Mouse (Mus musculus) MEL (cell line): ENCODE results near the gene Ccdc9b. TPM values are rescaled to one million over a fixed set of nuclear protein-coding genes. Genes with fewer than 3 reads are reported as not detected.

Experiments used
- DNase-seq: peaks from one replicate; pipeline ENCODE4 v3.0.0; 2011; ENCODE audit warnings: low read depth, low spot score
- H3K27ac ChIP-seq: 2 replicates; pipeline ENCODE4 v1.5.1; 2012; ENCODE audit warnings: low read depth, mild to moderate bottlenecking, control low read depth, low read length, moderate library complexity; ENCODE audit not compliant: control insufficient read depth
- H3K27me3 ChIP-seq, 2 experiments: fragments of 150-350 bp in 1 of 2; sonication (generic) in 1 of 2; 2 replicates each; pipeline ENCODE4 v1.6.1; 2012; ENCODE audit warnings: low read length in 2 of 2, mild to moderate bottlenecking in 2 of 2, improper control_type of control experiment in 1 of 2, moderate library complexity in 1 of 2; ENCODE audit not compliant: insufficient read depth in 2 of 2, control insufficient read depth in 1 of 2
- H3K36me3 ChIP-seq, 2 experiments: 2 replicates each; pipeline ENCODE4 v1.6.1; 2012 to 2014; ENCODE audit warnings: low read length in 2 of 2, improper control_type of control experiment in 1 of 2, inconsistent platforms in 1 of 2, mild to moderate bottlenecking in 1 of 2; ENCODE audit not compliant: insufficient read depth in 2 of 2, control insufficient read depth in 1 of 2
- H3K4me1 ChIP-seq, 2 experiments: fragments of 150-350 bp in 1 of 2; sonication (generic) in 1 of 2; 2 replicates each; pipeline ENCODE4 v1.6.1; 2012; ENCODE audit warnings: low read length in 2 of 2, improper control_type of control experiment in 1 of 2, mild to moderate bottlenecking in 1 of 2; ENCODE audit not compliant: insufficient read depth in 2 of 2, control insufficient read depth in 1 of 2
- H3K4me3 ChIP-seq, 2 experiments: fragments of 150-350 bp in 1 of 2; sonication (generic) in 1 of 2; 2 replicates each; pipeline ENCODE4 v1.5.1; 2012; ENCODE audit warnings: low read depth in 2 of 2, low read length in 2 of 2, mild to moderate bottlenecking in 2 of 2, moderate library complexity in 2 of 2, control low read depth in 1 of 2, improper control_type of control experiment in 1 of 2; ENCODE audit not compliant: control insufficient read depth in 1 of 2, insufficient read depth in 1 of 2
- H3K79me2 ChIP-seq: 2 replicates; pipeline ENCODE4 v1.6.1; 2012; ENCODE audit warnings: mild to moderate bottlenecking, low read length, moderate library complexity; ENCODE audit not compliant: control insufficient read depth, poor library complexity, insufficient read depth
- H3K9ac ChIP-seq: 2 replicates; pipeline ENCODE4 v1.6.1; 2012; ENCODE audit warnings: low read depth, mild to moderate bottlenecking, control low read depth, low read length, moderate library complexity; ENCODE audit not compliant: control insufficient read depth, poor library complexity, severe bottlenecking
- H3K9me3 ChIP-seq: fragments of 150-350 bp; sonication (generic); replicated peaks from 2 replicates; pipeline ENCODE4 v1.6.1; 2012; ENCODE audit warnings: mild to moderate bottlenecking, low read length, improper control_type of control experiment, moderate library complexity; ENCODE audit not compliant: insufficient read depth
- BHLHE40 ChIP-seq: IDR thresholded peaks from 2 replicates; pipeline ENCODE4 v1.6.1; 2012; ENCODE audit warnings: low read depth, mild to moderate bottlenecking, inconsistent platforms, low read length, improper control_type of control experiment, borderline replicate concordance
- CHD1 ChIP-seq: IDR thresholded peaks from 2 replicates; pipeline ENCODE4 v1.6.1; 2012; ENCODE audit warnings: low read depth, mild to moderate bottlenecking, inconsistent platforms, low read length, improper control_type of control experiment
- E2F4 ChIP-seq: IDR thresholded peaks from 2 replicates; pipeline ENCODE4 v1.6.1; 2011; ENCODE audit warnings: low read depth, low read length, improper control_type of control experiment, borderline replicate concordance
- ELF1 ChIP-seq: IDR thresholded peaks from 2 replicates; pipeline ENCODE4 v1.6.1; 2014; ENCODE audit warnings: low read depth, mild to moderate bottlenecking, inconsistent platforms, low read length, improper control_type of control experiment, moderate library complexity
- EP300 ChIP-seq, 2 experiments: IDR thresholded peaks; 2 replicates each; pipeline ENCODE4 v1.6.1; 2011; ENCODE audit warnings: improper control_type of control experiment in 2 of 2, low read length in 2 of 2, low read depth in 1 of 2, mild to moderate bottlenecking in 1 of 2
- GATA1 ChIP-seq: IDR thresholded peaks from 2 replicates; pipeline ENCODE4 v1.6.1; 2011; ENCODE audit warnings: low read depth, low read length, improper control_type of control experiment
- HCFC1 ChIP-seq: IDR thresholded peaks from 2 replicates; pipeline ENCODE4 v1.6.1; 2012; ENCODE audit warnings: low read depth, mild to moderate bottlenecking, inconsistent platforms, low read length, improper control_type of control experiment, moderate library complexity
- MAFK ChIP-seq: IDR thresholded peaks from 2 replicates; pipeline ENCODE4 v1.6.1; 2011; ENCODE audit warnings: low read depth, mild to moderate bottlenecking, low read length, improper control_type of control experiment, borderline replicate concordance
- MAX ChIP-seq: IDR thresholded peaks from 2 replicates; pipeline ENCODE4 v1.6.1; 2011; ENCODE audit warnings: low read length, improper control_type of control experiment
- MEF2A ChIP-seq: IDR thresholded peaks from 2 replicates; pipeline ENCODE4 v1.6.1; 2014; ENCODE audit warnings: low read depth, mild to moderate bottlenecking, inconsistent platforms, low read length, improper control_type of control experiment; ENCODE audit not compliant: poor library complexity, insufficient replicate concordance, severe bottlenecking; ENCODE audit errors: extremely low read depth
- MYB ChIP-seq: IDR thresholded peaks from 2 replicates; pipeline ENCODE4 v1.6.1; 2011; ENCODE audit warnings: mild to moderate bottlenecking, low read depth, low read length, improper control_type of control experiment
- NELFE ChIP-seq: IDR thresholded peaks from 2 replicates; pipeline ENCODE4 v1.6.1; 2011; ENCODE audit warnings: low read depth, low read length, improper control_type of control experiment
- POLR2AphosphoS5 ChIP-seq: IDR thresholded peaks from 2 replicates; pipeline ENCODE4 v1.6.1; 2012; ENCODE audit warnings: low read depth, borderline replicate concordance, mild to moderate bottlenecking, inconsistent platforms, low read length, moderate library complexity, mixed read lengths
- RCOR1 ChIP-seq: IDR thresholded peaks from 2 replicates; pipeline ENCODE4 v1.6.1; 2012; ENCODE audit warnings: low read depth, mild to moderate bottlenecking, inconsistent platforms, low read length, improper control_type of control experiment
- SIN3A ChIP-seq: IDR thresholded peaks from 2 replicates; pipeline ENCODE4 v1.6.1; 2012; ENCODE audit warnings: low read length, improper control_type of control experiment, inconsistent platforms
- SMC3 ChIP-seq: IDR thresholded peaks from 2 replicates; pipeline ENCODE4 v1.6.1; 2011; ENCODE audit warnings: low read depth, low read length, improper control_type of control experiment
- TAL1 ChIP-seq: IDR thresholded peaks from 2 replicates; pipeline ENCODE4 v1.6.1; 2012; ENCODE audit warnings: mild to moderate bottlenecking, inconsistent platforms, low read length, moderate library complexity, mixed read lengths
- USF1 ChIP-seq: IDR thresholded peaks from 2 replicates; pipeline ENCODE4 v1.6.1; 2014; ENCODE audit warnings: low read depth, mild to moderate bottlenecking, inconsistent platforms, low read length, improper control_type of control experiment, moderate library complexity
- USF2 ChIP-seq, 2 experiments: IDR thresholded peaks; 2 replicates each; pipeline ENCODE4 v1.6.1; 2011 to 2012; ENCODE audit warnings: improper control_type of control experiment in 2 of 2, low read length in 2 of 2, borderline replicate concordance in 1 of 2, inconsistent platforms in 1 of 2, low read depth in 1 of 2, mild to moderate bottlenecking in 1 of 2; ENCODE audit not compliant: insufficient read depth in 1 of 2
- ZC3H11A ChIP-seq: IDR thresholded peaks from 2 replicates; pipeline ENCODE4 v1.6.1; 2012; ENCODE audit warnings: low read depth, mild to moderate bottlenecking, inconsistent platforms, low read length, improper control_type of control experiment
- ZMIZ1 ChIP-seq: IDR thresholded peaks from 2 replicates; pipeline ENCODE4 v1.6.1; 2012; ENCODE audit warnings: low read depth, mild to moderate bottlenecking, inconsistent platforms, low read length, improper control_type of control experiment, moderate library complexity
- ZNF384 ChIP-seq: IDR thresholded peaks from 2 replicates; pipeline ENCODE4 v1.6.1; 2012; ENCODE audit warnings: low read depth, mild to moderate bottlenecking, inconsistent platforms, low read length, improper control_type of control experiment
- polyA plus RNA-seq, 2 experiments: library from polyadenylated mRNA; stranded (reverse) in 1 of 2; unstranded in 1 of 2; fragments of >175 nt in 1 of 2; fragments of >200 nt in 1 of 2; gene quantifications; 2 replicates each; pipeline versions ENCODE4 v1.2.1 to v1.2.4; 2012; ENCODE audit warnings: low replicate concordance in 2 of 2, low read depth in 1 of 2; ENCODE audit not compliant: insufficient read length in 2 of 2, insufficient read depth in 1 of 2, missing spikeins in 1 of 2
- total RNA-seq: library from RNA; depleted of rRNA; stranded (reverse); fragments of 300-350 nt; gene quantifications from 2 replicates; pipeline ENCODE4 v1.2.3, GENCODE M21; 2012

Ccdc9b gene
- total and polyA plus RNA-seq, 3 experiments, result 1.7 to 2.4 TPM; not detected in 1

GRCm38 (mm10) chr2:118728337-118728736 lies 34.1 kb downstream of the Ccdc9b start, which contains the start of gene Plcb2 (continued):
- no peak for TF ChIP-seq RCOR1
- no peak for TF ChIP-seq USF2 (IDR thresholded peaks at IDR 0.05; ENCODE audit: borderline replicate concordance in 1 of 2, insufficient read depth in 1 of 2, low read depth in 1 of 2, low read length in 2 of 2)
- TF ChIP-seq ZNF384, result no peak
- TF ChIP-seq SMC3, result no peak
- no peak for TF ChIP-seq E2F4
- TF ChIP-seq POLR2AphosphoS5, result no peak
- TF ChIP-seq MYB, result no peak
- peak; percentile 15; the same call in 1 of the 2 replicates for TF ChIP-seq HCFC1
- TF ChIP-seq EP300 (IDR thresholded peaks at IDR 0.05; ENCODE audit: low read depth in 1 of 2, low read length in 2 of 2), result no peak; a peak in 1 of 4 replicates
- no peak for TF ChIP-seq TAL1
- TF ChIP-seq ZMIZ1, result no peak; the same call in 1 of the 2 replicates
- peak; percentile 86 for TF ChIP-seq ELF1
- no peak for TF ChIP-seq BHLHE40
- no peak for TF ChIP-seq CHD1
- TF ChIP-seq SIN3A, result peak; percentile 35; the same call in 1 of the 2 replicates
- TF ChIP-seq MEF2A, result no peak
- TF ChIP-seq NELFE, result peak; percentile 62
- TF ChIP-seq GATA1, result no peak
- no peak for TF ChIP-seq ZC3H11A
- TF ChIP-seq USF1, result no peak

GRCm38 (mm10) chr2:118727911-118728310 lies 34.5 kb downstream of the Ccdc9b start:
- DNase-seq, result no peak
- TF ChIP-seq HCFC1 (peak; percentile 18; the same call in 1 of the 2 replicates), MAFK (no peak), EP300 (IDR thresholded peaks at IDR 0.05; ENCODE audit: low read depth in 1 of 2, low read length in 2 of 2) (0 out of 4 replicates have a peak, but pooled peaks of 1 of the 2 experiments have one; percentile 5), SIN3A (peak; percentile 24; the same call in 1 of the 2 replicates), MAX (no peak)
- TF ChIP-seq, all 39 proteins: peak for 3
- Histone ChIP-seq H3K36me3 (peaks cover 0 to 31% of the 10 kb centered on the region in 2 experiments; a peak in 3 of 4 replicates), H3K9ac (peak overlapping the region; percentile 75), H3K79me2 (peaks cover 15% of the 10 kb centered on the region), H3K9me3 (no peaks in the 10 kb centered on the region), H3K27ac (peak overlapping the region; percentile 89), H3K4me3 (peak overlapping the region; percentile 60 to 68), H3K4me1 (peaks cover 10 to 37% of the 10 kb centered on the region in 2 experiments), H3K27me3 (no peaks in the 10 kb centered on the region)
